Comparison of ENCODE assay signal across 8 mouse cellular contexts in the genomic region with DNA sequence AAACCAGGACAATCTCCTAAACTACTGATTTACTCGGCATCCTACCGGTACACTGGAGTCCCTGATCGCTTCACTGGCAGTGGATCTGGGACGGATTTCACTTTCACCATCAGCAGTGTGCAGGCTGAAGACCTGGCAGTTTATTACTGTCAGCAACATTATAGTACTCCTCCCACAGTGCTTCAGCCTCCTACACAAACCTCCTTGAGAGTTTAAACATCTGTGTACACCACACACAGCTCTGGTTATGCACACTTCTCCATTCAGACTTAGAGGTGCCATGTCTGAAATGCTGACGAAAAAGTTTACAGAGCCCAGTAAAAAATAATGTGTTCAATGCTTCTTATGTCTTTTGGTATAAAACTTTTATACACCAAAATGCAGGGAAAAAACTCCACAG.
A peak's percentile ranks its signal among the peaks of the same experiment; 100 is the strongest.
DNase-seq lines count a peak whose midpoint lies in the region; ATAC-seq and TF ChIP-seq lines count a peak whose summit lies in the region.
"Not testable (repeated sequence)": the region's sequence is repeated elsewhere in the genome, so short reads cannot be mapped to it uniquely, and the experiment has no call there.

No protein-coding gene starts in this region.

- not testable (repeated sequence) for TF ChIP-seq CTCF in kidney, postnatal 0 days (IDR thresholded peaks at IDR 0.05; ENCODE audit: low read depth)

- 41% methylated on average over 5 of the region's 5 CpGs for WGBS in kidney, embryonic 14.5 days
- 43% methylated on average over 5 of the region's 5 CpGs for WGBS in kidney, embryonic 15.5 days
- 28% methylated on average over 5 of the region's 5 CpGs for WGBS in kidney, embryonic 16.5 days
- 27% methylated on average over 5 of the region's 5 CpGs for WGBS in kidney, postnatal 0 days

- not testable (repeated sequence) for H3K9me3 ChIP-seq in kidney, embryonic 14.5 days (ENCODE audit: control insufficient read depth, low read length); kidney, embryonic 15.5 days (replicated peaks); kidney, embryonic 16.5 days (ENCODE audit: low read length); kidney, postnatal 0 days (replicated peaks; ENCODE audit: low read length)

- H3K36me3 ChIP-seq in kidney, embryonic 14.5 days (ENCODE audit: control insufficient read depth, insufficient read depth, low read length); kidney, embryonic 15.5 days; kidney, embryonic 16.5 days (ENCODE audit: insufficient read depth, low read length); kidney, postnatal 0 days (ENCODE audit: insufficient read depth, low read length): not testable (repeated sequence)

- peak; percentile 79 for ATAC-seq in frontal cortex, adult (ENCODE audit: low TSS enrichment)
- peak; percentile 76; the same call in 1 of the 2 replicates for ATAC-seq in kidney, embryonic 14.5 days (ENCODE audit: low FRiP score, low TSS enrichment)
- ATAC-seq in kidney, embryonic 15.5 days (replicated peaks; ENCODE audit: low FRiP score), result peak; percentile 66; the same call in 1 of the 2 replicates
- peak; percentile 57; the same call in 1 of the 2 replicates for ATAC-seq in kidney, embryonic 16.5 days (ENCODE audit: low FRiP score, low TSS enrichment)
- 0 out of 2 replicates have a peak, but pooled peaks have one; percentile 46 for ATAC-seq in kidney, postnatal 0 days (replicated peaks; ENCODE audit: low FRiP score, low read depth)

- H3K4me1 ChIP-seq in kidney, embryonic 14.5 days (ENCODE audit: control insufficient read depth, insufficient read depth, low read length); kidney, embryonic 15.5 days; kidney, embryonic 16.5 days (ENCODE audit: insufficient read depth, low read length); kidney, postnatal 0 days (replicated peaks; ENCODE audit: insufficient read depth, low read length): not testable (repeated sequence)

- DNase-seq in brain, adult 2 months (ENCODE audit: low read depth, low spot score), result peak; percentile 10
- peak; percentile 54 for DNase-seq in kidney, postnatal 0 days (ENCODE audit: low spot score)
- peak; percentile 11 for DNase-seq in right cerebral cortex, adult 18-20 months
- peak; percentile 2 for DNase-seq in telencephalon, adult 2 months (ENCODE audit: low read depth, low spot score)

- not testable (repeated sequence) for H3K9ac ChIP-seq in kidney, embryonic 14.5 days (ENCODE audit: low read depth, low read length); kidney, embryonic 15.5 days; kidney, embryonic 16.5 days (replicated peaks; ENCODE audit: low read length); kidney, postnatal 0 days (ENCODE audit: low read depth, low read length)

- not testable (repeated sequence) for H3K27ac ChIP-seq in kidney, embryonic 14.5 days (ENCODE audit: low read depth, low read length); kidney, embryonic 15.5 days; kidney, embryonic 16.5 days (ENCODE audit: low read length); kidney, postnatal 0 days

- not testable (repeated sequence) for H3K4me2 ChIP-seq in kidney, embryonic 14.5 days (replicated peaks; ENCODE audit: low read depth, low read length); kidney, embryonic 15.5 days; kidney, embryonic 16.5 days (replicated peaks; ENCODE audit: low read depth, low read length); kidney, postnatal 0 days (ENCODE audit: low read length)

- H3K4me3 ChIP-seq in kidney, embryonic 14.5 days (ENCODE audit: low read length); kidney, embryonic 15.5 days (replicated peaks); kidney, embryonic 16.5 days (ENCODE audit: low read length); kidney, postnatal 0 days (replicated peaks; ENCODE audit: low read depth, low read length): not testable (repeated sequence)

- not testable (repeated sequence) for H3K27me3 ChIP-seq in kidney, embryonic 14.5 days (ENCODE audit: control insufficient read depth, insufficient read depth, low read length); kidney, embryonic 15.5 days; kidney, embryonic 16.5 days (ENCODE audit: insufficient read depth, low read length); kidney, postnatal 0 days (ENCODE audit: insufficient read depth, low read length)

Comparison
In these comparisons a context has a peak if more than half of its experiments do, and no peak if none do; other contexts are left out.
1. DNase-seq: peak in every context shown above with its lines; median percentile 54 in kidney, postnatal 0 days; 11 in right cerebral cortex, adult 18-20 months; 10 in brain, adult 2 months; 2 in telencephalon, adult 2 months.